26 mouse cellular contexts compared by ENCODE assay signal in the genomic region with DNA sequence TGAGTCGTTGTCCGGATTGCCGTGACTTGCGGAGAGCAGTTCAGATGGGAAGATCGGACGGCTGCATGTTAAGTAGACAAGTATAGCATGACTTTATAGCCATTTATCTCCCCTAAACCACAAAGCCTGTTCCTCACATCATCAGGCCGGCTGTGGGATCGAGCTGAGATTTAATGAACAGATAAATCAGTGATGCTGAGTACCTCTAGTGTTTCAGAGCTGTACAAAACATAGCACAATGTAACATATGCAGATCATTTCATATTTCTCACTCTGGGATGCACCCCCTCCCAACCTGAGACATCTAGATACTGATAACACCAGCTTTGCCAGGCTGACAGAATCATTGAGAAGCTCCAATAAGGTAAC.
DNase-seq lines count a peak whose midpoint lies in the region; ATAC-seq lines count a peak whose summit lies in the region.
"Had no signal": no experiment of that assay in that cellular context is flagged by ENCODE, and none has a peak within 500 bp of the region (broad histone marks: within the 10 kb centered on the region; RNA-seq: fewer than 3 reads in every experiment).

No protein-coding gene starts in this region.

- no peak for ATAC-seq in forebrain, embryonic 13.5 days
- no peak for ATAC-seq in forebrain, embryonic 16.5 days
- peak; percentile 40; the same call in 1 of the 2 replicates for ATAC-seq in neural tube, embryonic 13.5 days (ENCODE audit: low read depth)
- ATAC-seq in limb, embryonic 11.5 days (ENCODE audit: insufficient number of reproducible peaks, low FRiP score, low TSS enrichment, low read depth): no peak
- ATAC-seq in monocyte, adult 5-6 weeks (replicated peaks; ENCODE audit: insufficient number of reproducible peaks, low FRiP score, low TSS enrichment, poor library complexity, severe bottlenecking): no peak

- peaks cover 30% of the 10 kb centered on the region for H3K4me1 ChIP-seq in forebrain, embryonic 13.5 days
- H3K4me1 ChIP-seq in forebrain, embryonic 16.5 days (replicated peaks; ENCODE audit: control insufficient read depth, insufficient read depth, low read length): no peaks in the 10 kb centered on the region
- peaks cover 36% of the 10 kb centered on the region for H3K4me1 ChIP-seq in neural tube, embryonic 13.5 days (replicated peaks)
- H3K4me1 ChIP-seq in limb, embryonic 11.5 days (ENCODE audit: control insufficient read depth, insufficient read depth, low read length): peaks cover 13% of the 10 kb centered on the region; the same call in 1 of the 2 replicates
- H3K4me1 ChIP-seq: heart, embryonic 15.5 days; liver, embryonic 13.5 days had no signal

- H3K27me3 ChIP-seq in forebrain, embryonic 13.5 days: no peaks in the 10 kb centered on the region
- no peaks in the 10 kb centered on the region for H3K27me3 ChIP-seq in forebrain, embryonic 16.5 days (replicated peaks; ENCODE audit: control insufficient read depth, insufficient read depth, low read length)
- no peaks in the 10 kb centered on the region for H3K27me3 ChIP-seq in neural tube, embryonic 13.5 days
- H3K27me3 ChIP-seq in limb, embryonic 11.5 days (ENCODE audit: control insufficient read depth, insufficient read depth, low read length): no peaks in the 10 kb centered on the region
- H3K27me3 ChIP-seq: CH12.LX; heart, embryonic 15.5 days; liver, embryonic 13.5 days; stomach, embryonic 15.5 days had no signal

- WGBS in forebrain, embryonic 13.5 days: 56% methylated on average over 8 of the region's 8 CpGs
- WGBS in forebrain, embryonic 16.5 days: 62% methylated on average over 8 of the region's 8 CpGs
- WGBS in neural tube, embryonic 13.5 days: 42% methylated on average over 8 of the region's 8 CpGs
- 47% methylated on average over 8 of the region's 8 CpGs for WGBS in limb, embryonic 11.5 days

- H3K4me3 ChIP-seq in forebrain, embryonic 13.5 days: no peak overlapping the region
- no peak overlapping the region for H3K4me3 ChIP-seq in forebrain, embryonic 16.5 days (replicated peaks; ENCODE audit: low read length)
- no peak overlapping the region for H3K4me3 ChIP-seq in neural tube, embryonic 13.5 days
- no peak overlapping the region for H3K4me3 ChIP-seq in limb, embryonic 11.5 days (ENCODE audit: low read depth, low read length)
- H3K4me3 ChIP-seq: erythroblast, embryonic 14.5 days; gastrocnemius, adult 2 months; heart, embryonic 15.5 days; layer of hippocampus, adult 2 months; liver, embryonic 13.5 days; stomach, embryonic 15.5 days had no signal

- no peak overlapping the region for H3K4me2 ChIP-seq in forebrain, embryonic 13.5 days
- H3K4me2 ChIP-seq in forebrain, embryonic 16.5 days (ENCODE audit: low read length): no peak overlapping the region
- 0 out of 2 replicates have a peak overlapping the region, but pooled peaks have one; percentile 11 for H3K4me2 ChIP-seq in neural tube, embryonic 13.5 days
- H3K4me2 ChIP-seq in limb, embryonic 11.5 days (ENCODE audit: low read depth, severe bottlenecking): no peak overlapping the region
- H3K4me2 ChIP-seq: heart, embryonic 15.5 days; liver, embryonic 13.5 days; lung, embryonic 14.5 days; stomach, embryonic 15.5 days had no signal

- H3K9me3 ChIP-seq in forebrain, embryonic 13.5 days (replicated peaks): no peaks in the 10 kb centered on the region
- no peaks in the 10 kb centered on the region for H3K9me3 ChIP-seq in forebrain, embryonic 16.5 days (ENCODE audit: control insufficient read depth, low read length)
- no peaks in the 10 kb centered on the region for H3K9me3 ChIP-seq in neural tube, embryonic 13.5 days
- H3K9me3 ChIP-seq in limb, embryonic 11.5 days (ENCODE audit: control insufficient read depth, low read length): no peaks in the 10 kb centered on the region
- H3K9me3 ChIP-seq: heart, embryonic 15.5 days; liver, embryonic 13.5 days; stomach, embryonic 15.5 days had no signal

- H3K36me3 ChIP-seq in forebrain, embryonic 13.5 days (ENCODE audit: poor library complexity, severe bottlenecking): no peaks in the 10 kb centered on the region
- H3K36me3 ChIP-seq in forebrain, embryonic 16.5 days (ENCODE audit: control insufficient read depth, insufficient read depth): no peaks in the 10 kb centered on the region
- no peaks in the 10 kb centered on the region for H3K36me3 ChIP-seq in neural tube, embryonic 13.5 days
- no peaks in the 10 kb centered on the region for H3K36me3 ChIP-seq in limb, embryonic 11.5 days (ENCODE audit: control insufficient read depth, insufficient read depth, low read length)
- H3K36me3 ChIP-seq: heart, embryonic 15.5 days; liver, embryonic 13.5 days; stomach, embryonic 15.5 days had no signal

- H3K9ac ChIP-seq in forebrain, embryonic 13.5 days: no peak overlapping the region
- H3K9ac ChIP-seq in forebrain, embryonic 16.5 days (replicated peaks; ENCODE audit: low read depth, low read length): no peak overlapping the region
- 0 out of 2 replicates have a peak overlapping the region, but pooled peaks have one; percentile 17 for H3K9ac ChIP-seq in neural tube, embryonic 13.5 days
- H3K9ac ChIP-seq in limb, embryonic 11.5 days (ENCODE audit: low read length): no peak overlapping the region
- H3K9ac ChIP-seq: heart, embryonic 15.5 days; liver, embryonic 13.5 days; lung, embryonic 14.5 days; stomach, embryonic 15.5 days had no signal

- DNase-seq in neural tube, embryonic 10.5 days (ENCODE audit: extremely low spot score, low spot score): no peak
- DNase-seq in limb, embryonic 11.5 days (ENCODE audit: low spot score): peak; percentile 45
- DNase-seq in urinary bladder, postnatal 14 days (ENCODE audit: low spot score): no peak
- DNase-seq in right cerebral cortex, postnatal 4 days: no peak
- DNase-seq: adrenal gland, postnatal 25 days; cerebellum, adult 11 months; cerebellum, postnatal 10 days; gastrocnemius, adult 2 months; heart, adult 18-20 months; kidney, adult 18-20 months; kidney, postnatal 10 days; layer of hippocampus, postnatal 36 days; liver, embryonic 13.5 days; lung, embryonic 14.5 days; lung, postnatal 36 days; right cerebral cortex, postnatal 14 days; thymus, adult 18-20 months had no signal

- H3K27ac ChIP-seq in forebrain, embryonic 13.5 days: peak overlapping the region; percentile 6; the same call in 1 of the 2 replicates
- no peak overlapping the region for H3K27ac ChIP-seq in forebrain, embryonic 16.5 days (ENCODE audit: low read length)
- peak overlapping the region; percentile 72 for H3K27ac ChIP-seq in neural tube, embryonic 13.5 days (replicated peaks)
- H3K27ac ChIP-seq in limb, embryonic 11.5 days (replicated peaks; ENCODE audit: low read depth, low read length): peak overlapping the region; percentile 66
- H3K27ac ChIP-seq: gastrocnemius, adult 2 months; heart, embryonic 15.5 days; layer of hippocampus, adult 2 months; liver, embryonic 13.5 days; stomach, embryonic 15.5 days had no signal
